Mouse (Mus musculus): ENCODE measurements around the gene Dysf. TPM values are rescaled to one million over a fixed set of nuclear protein-coding genes. Genes with fewer than 3 reads are reported as not detected.

Gene Dysf
- polyA plus RNA-seq, 1 experiment from 2014 or later, result 5.4 TPM

- WGBS, result 70% methylated on average over 3 of the region's 3 CpGs
- Histone ChIP-seq H3K36me3 (no peaks in the 10 kb centered on the region), H3K9me3 (no peaks in the 10 kb centered on the region), H3K27me3 (ENCODE audit: insufficient read depth, poor library complexity, severe bottlenecking) (no peaks in the 10 kb centered on the region), H3K4me1 (replicated peaks) (peaks cover 7% of the 10 kb centered on the region; the same call in 1 of the 2 replicates), H3K27ac (no peak overlapping the region), H3K4me3 (no peak overlapping the region)
- DNase-seq (ENCODE audit: low spot score), result no peak
Measured at GRCm38 (mm10) chr6:84155765-84156164, 147.4 kb downstream of the Dysf start.

- Histone ChIP-seq H3K27ac (no peak overlapping the region), H3K4me1 (replicated peaks) (no peaks in the 10 kb centered on the region), H3K4me3 (no peak overlapping the region), H3K9me3 (no peaks in the 10 kb centered on the region), H3K36me3 (no peaks in the 10 kb centered on the region), H3K27me3 (ENCODE audit: insufficient read depth, poor library complexity, severe bottlenecking) (no peaks in the 10 kb centered on the region)
- DNase-seq (ENCODE audit: low spot score), result no peak
- WGBS, result 80% methylated on average over 4 of the region's 4 CpGs
Measured at GRCm38 (mm10) chr6:84156481-84157025, 148.2 kb downstream of the Dysf start.

- 0 out of 2 replicates have a peak, but pooled peaks cover 5% of the 10 kb centered on the region for H3K9me3 ChIP-seq
- DNase-seq (ENCODE audit: low spot score), result no peak
- no peak overlapping the region for H3K27ac ChIP-seq
- H3K36me3 ChIP-seq, result no peaks in the 10 kb centered on the region
- H3K4me3 ChIP-seq, result no peak overlapping the region
- no peaks in the 10 kb centered on the region for H3K27me3 ChIP-seq (ENCODE audit: insufficient read depth, poor library complexity, severe bottlenecking)
- H3K4me1 ChIP-seq (replicated peaks), result no peaks in the 10 kb centered on the region
- 92% methylated on average over 4 of the region's 4 CpGs for WGBS
Measured at GRCm38 (mm10) chr6:84159046-84159445, 150.7 kb downstream of the Dysf start.

- H3K4me1 ChIP-seq (replicated peaks), result no peaks in the 10 kb centered on the region
- 0 out of 2 replicates have a peak, but pooled peaks cover 2% of the 10 kb centered on the region for H3K9me3 ChIP-seq
- no peak for DNase-seq (ENCODE audit: low spot score)
- no peaks in the 10 kb centered on the region for H3K36me3 ChIP-seq
- no peak overlapping the region for H3K4me3 ChIP-seq
- 78% methylated on average over 14 of the region's 14 CpGs for WGBS
- peak overlapping the region; percentile 29; the same call in 1 of the 2 replicates for H3K27ac ChIP-seq
- no peaks in the 10 kb centered on the region for H3K27me3 ChIP-seq (ENCODE audit: insufficient read depth, poor library complexity, severe bottlenecking)
Measured at GRCm38 (mm10) chr6:84167612-84168011, 159.2 kb downstream of the Dysf start.

GRCm38 (mm10) chr6:84168571-84168970 lies 160.2 kb downstream of the Dysf start:
- Histone ChIP-seq H3K36me3 (no peaks in the 10 kb centered on the region), H3K27ac (no peak overlapping the region), H3K4me3 (no peak overlapping the region), H3K4me1 (replicated peaks) (no peaks in the 10 kb centered on the region), H3K27me3 (ENCODE audit: insufficient read depth, poor library complexity, severe bottlenecking) (no peaks in the 10 kb centered on the region), H3K9me3 (no peaks in the 10 kb centered on the region)
- 95% methylated on average over 1 of the region's 1 CpGs for WGBS
- no peak for DNase-seq (ENCODE audit: low spot score)

- WGBS, result 94% methylated on average over 6 of the region's 6 CpGs
Measured at GRCm38 (mm10) chr6:84173626-84174025, 165.2 kb downstream of the Dysf start.

GRCm38 (mm10) chr6:84178776-84179405 lies 170.5 kb downstream of the Dysf start:
- 89% methylated on average over 5 of the region's 5 CpGs for WGBS
- no peak for DNase-seq (ENCODE audit: low spot score)
- H3K27ac ChIP-seq, result no peak overlapping the region
- H3K4me1 ChIP-seq (replicated peaks), result peaks cover 6% of the 10 kb centered on the region
- no peaks in the 10 kb centered on the region for H3K9me3 ChIP-seq
- no peaks in the 10 kb centered on the region for H3K27me3 ChIP-seq (ENCODE audit: insufficient read depth, poor library complexity, severe bottlenecking)
- H3K4me3 ChIP-seq, result no peak overlapping the region
- no peaks in the 10 kb centered on the region for H3K36me3 ChIP-seq

More at GRCm38 (mm10) chr6:84173626-84174025, 165.2 kb downstream of the Dysf start:
- Histone ChIP-seq H3K36me3 (no peaks in the 10 kb centered on the region), H3K27me3 (ENCODE audit: insufficient read depth, poor library complexity, severe bottlenecking) (no peaks in the 10 kb centered on the region), H3K9me3 (no peaks in the 10 kb centered on the region), H3K27ac (no peak overlapping the region), H3K4me1 (replicated peaks) (no peaks in the 10 kb centered on the region), H3K4me3 (no peak overlapping the region)
- no peak for DNase-seq (ENCODE audit: low spot score)

- H3K9me3 ChIP-seq, result no peaks in the 10 kb centered on the region
- 48% methylated on average over 4 of the region's 4 CpGs for WGBS
- no peaks in the 10 kb centered on the region for H3K27me3 ChIP-seq (ENCODE audit: insufficient read depth, poor library complexity, severe bottlenecking)
- DNase-seq (ENCODE audit: low spot score), result peak; percentile 13
- no peak overlapping the region for H3K4me3 ChIP-seq
- H3K36me3 ChIP-seq, result no peaks in the 10 kb centered on the region
- H3K4me1 ChIP-seq (replicated peaks), result peaks cover 6% of the 10 kb centered on the region
- no peak overlapping the region for H3K27ac ChIP-seq
Measured at GRCm38 (mm10) chr6:84181452-84181851, 173.1 kb downstream of the Dysf start.

- no peak for DNase-seq (ENCODE audit: low spot score)
- H3K27ac ChIP-seq, result no peak overlapping the region
- H3K4me1 ChIP-seq (replicated peaks), result peaks cover 6% of the 10 kb centered on the region; the same call in 1 of the 2 replicates
- no peaks in the 10 kb centered on the region for H3K9me3 ChIP-seq
- no peak overlapping the region for H3K4me3 ChIP-seq
- 74% methylated on average over 6 of the region's 6 CpGs for WGBS
- no peaks in the 10 kb centered on the region for H3K27me3 ChIP-seq (ENCODE audit: insufficient read depth, poor library complexity, severe bottlenecking)
- no peaks in the 10 kb centered on the region for H3K36me3 ChIP-seq
Measured at GRCm38 (mm10) chr6:84191656-84192250, 183.4 kb downstream of the Dysf start.

- WGBS, result 93% methylated on average over 5 of the region's 5 CpGs
- DNase-seq (ENCODE audit: low spot score), result no peak
- Histone ChIP-seq H3K27ac (no peak overlapping the region), H3K4me1 (replicated peaks) (peaks cover 12% of the 10 kb centered on the region), H3K27me3 (ENCODE audit: insufficient read depth, poor library complexity, severe bottlenecking) (no peaks in the 10 kb centered on the region), H3K36me3 (no peaks in the 10 kb centered on the region), H3K9me3 (peaks cover 3% of the 10 kb centered on the region; the same call in 1 of the 2 replicates), H3K4me3 (no peak overlapping the region)
Measured at GRCm38 (mm10) chr6:84196511-84196910, 188.1 kb downstream of the Dysf start.

- WGBS, result 31% methylated on average over 5 of the region's 5 CpGs
- Histone ChIP-seq H3K36me3 (no peaks in the 10 kb centered on the region), H3K9me3 (peaks cover 3% of the 10 kb centered on the region; the same call in 1 of the 2 replicates), H3K4me1 (replicated peaks) (peaks cover 8% of the 10 kb centered on the region), H3K27ac (0 out of 2 replicates have a peak overlapping the region, but pooled peaks have one; percentile 23), H3K4me3 (no peak overlapping the region), H3K27me3 (ENCODE audit: insufficient read depth, poor library complexity, severe bottlenecking) (no peaks in the 10 kb centered on the region)
- DNase-seq (ENCODE audit: low spot score), result no peak
Measured at GRCm38 (mm10) chr6:84197811-84198213, 189.4 kb downstream of the Dysf start.

- H3K4me1 ChIP-seq (replicated peaks), result peaks cover 12% of the 10 kb centered on the region
- no peak overlapping the region for H3K4me3 ChIP-seq
- H3K9me3 ChIP-seq, result peaks cover 3% of the 10 kb centered on the region; the same call in 1 of the 2 replicates
- H3K36me3 ChIP-seq, result no peaks in the 10 kb centered on the region
- H3K27me3 ChIP-seq (ENCODE audit: insufficient read depth, poor library complexity, severe bottlenecking), result no peaks in the 10 kb centered on the region
- no peak for DNase-seq (ENCODE audit: low spot score)
- H3K27ac ChIP-seq, result no peak overlapping the region
- 87% methylated on average over 8 of the region's 8 CpGs for WGBS
Measured at GRCm38 (mm10) chr6:84201721-84202490, 193.5 kb downstream of the Dysf start.

Measured in hindbrain, embryonic 10.5 days (tissue).